Mouse (Mus musculus) ZHBTc4 (cell line): ENCODE measurements around the gene Ccdc42.

ENCODE experiments used
- DNase-seq: peaks from one replicate; pipeline ENCODE4 v3.0.0-alpha.2; 2011; ENCODE audit warnings: low read depth, low spot score

Gene Ccdc42

GRCm38 (mm10) chr11:68585890-68586289 is 931 bp upstream of the Ccdc42 start:
- peak; percentile 18 for DNase-seq

- peak; percentile 81 for DNase-seq
These were observed 2.4 kb downstream of the Ccdc42 start for GRCm38 (mm10) chr11:68589055-68589809.

GRCm38 (mm10) chr11:68591708-68592107 is 4.9 kb downstream of the Ccdc42 start:
- no peak for DNase-seq

GRCm38 (mm10) chr11:68593247-68593646 is 6.4 kb downstream of the Ccdc42 start:
- no peak for DNase-seq

- no peak for DNase-seq
These were observed 11.1 kb downstream of the Ccdc42 start for GRCm38 (mm10) chr11:68597912-68598311.

GRCm38 (mm10) chr11:68600551-68601021 is 13.8 kb downstream of the Ccdc42 start:
- DNase-seq, result no peak

GRCm38 (mm10) chr11:68601486-68601991 is 14.7 kb downstream of the Ccdc42 start:
- DNase-seq, result no peak

- DNase-seq, result peak; percentile 53
These were observed 15.5 kb downstream of the Ccdc42 start for GRCm38 (mm10) chr11:68602200-68602931.

GRCm38 (mm10) chr11:68607046-68607445 is 20.2 kb downstream of the Ccdc42 start:
- no peak for DNase-seq

GRCm38 (mm10) chr11:68609910-68610566 is 23.2 kb downstream of the Ccdc42 start:
- DNase-seq, result no peak

GRCm38 (mm10) chr11:68610567-68610947 is 23.7 kb downstream of the Ccdc42 start:
- no peak for DNase-seq

GRCm38 (mm10) chr11:68613071-68613711 is 26.4 kb downstream of the Ccdc42 start:
- no peak for DNase-seq

- DNase-seq, result no peak
These were observed 35.9 kb downstream of the Ccdc42 start for GRCm38 (mm10) chr11:68622751-68623150.

- peak; percentile 7 for DNase-seq
These were observed 36.5 kb downstream of the Ccdc42 start for GRCm38 (mm10) chr11:68623225-68623870.

GRCm38 (mm10) chr11:68623871-68624258 is 37.0 kb downstream of the Ccdc42 start:
- no peak for DNase-seq

GRCm38 (mm10) chr11:68631611-68632316 is 44.9 kb downstream of the Ccdc42 start:
- DNase-seq, result no peak

GRCm38 (mm10) chr11:68637861-68638615 is 51.2 kb downstream of the Ccdc42 start:
- DNase-seq, result no peak

- DNase-seq, result no peak
These were observed 54.5 kb downstream of the Ccdc42 start for GRCm38 (mm10) chr11:68641361-68641760.

- peak; percentile 35 for DNase-seq
These were observed 58.0 kb downstream of the Ccdc42 start for GRCm38 (mm10) chr11:68644781-68645180.
